ENCODE assay signal across 8 mouse cellular contexts in the genomic region with DNA sequence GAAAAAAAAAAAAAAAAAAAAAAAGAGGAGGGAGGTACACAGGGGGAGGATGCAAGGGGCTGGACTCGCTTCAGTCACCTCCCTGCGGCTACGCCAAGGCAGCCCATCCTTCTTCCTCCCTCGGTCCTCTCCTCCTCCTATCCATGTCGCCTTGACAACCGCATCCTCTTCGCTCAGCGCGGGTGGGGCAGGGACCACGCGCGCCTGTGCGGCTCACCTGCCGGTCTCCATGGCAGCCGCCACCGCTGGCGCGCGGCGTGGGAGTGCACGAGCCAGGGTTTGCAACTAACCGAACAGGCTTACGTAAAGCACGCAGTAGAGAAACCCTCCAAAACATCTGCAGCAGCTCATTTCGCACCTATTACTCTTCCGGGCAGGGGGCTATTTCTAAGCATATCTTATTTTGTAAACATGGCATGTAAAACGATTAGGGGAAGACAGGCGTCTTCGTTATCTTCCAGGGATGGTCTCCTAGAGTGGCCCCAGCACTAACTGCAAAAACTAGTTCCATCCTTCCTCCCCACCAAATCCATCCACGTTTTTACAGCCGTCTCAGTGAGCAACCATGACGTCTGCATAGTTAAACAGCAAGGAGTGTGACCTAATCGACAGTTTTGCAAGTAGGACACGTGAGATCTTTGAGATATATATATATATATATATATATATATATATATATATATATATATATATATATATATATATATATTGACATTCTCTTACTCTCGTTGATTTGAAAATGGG. TPM values are rescaled to one million over a fixed set of nuclear protein-coding genes. Genes with fewer than 3 reads are reported as not detected.
DNase-seq lines count a peak whose midpoint lies in the region; ATAC-seq and TF ChIP-seq lines count a peak whose summit lies in the region.

5330417C22Rik (minus strand) TSS at position 20 of the 744 bp plus-strand sequence.

- DNase-seq in B cell, adult 2 months = peak; percentile 72 to 73
- peak; percentile 42 for DNase-seq in adrenal gland, adult 2 months
- DNase-seq in embryonic facial prominence, embryonic 11.5 days (ENCODE audit: low spot score) = peak; percentile 57
- peak; percentile 9 to 22 for DNase-seq in heart, postnatal 14 days
- DNase-seq in layer of hippocampus, adult 18-20 months (ENCODE audit: low spot score in 2 of 2) = peak; percentile 90 to 91
- peak; percentile 22 for DNase-seq in liver, postnatal 0 days
- peak; percentile 67 for DNase-seq in thymus, postnatal 14 days

- no peak for TF ChIP-seq EP300 in liver, postnatal 0 days (IDR thresholded peaks at IDR 0.05; ENCODE audit: low read depth)

- ATAC-seq in embryonic facial prominence, embryonic 11.5 days (replicated peaks; ENCODE audit: insufficient number of reproducible peaks, low FRiP score, low TSS enrichment, low read depth) = peak; percentile 84
- peak; percentile 35; the same call in 1 of the 2 replicates for ATAC-seq in liver, postnatal 0 days
- peak; percentile 96 for ATAC-seq in neural tube, embryonic 13.5 days (ENCODE audit: low read depth)

- H3K4me3 ChIP-seq in embryonic facial prominence, embryonic 11.5 days (ENCODE audit: low read depth, low read length) = peak within 1 kb of the TSS; percentile 39
- no peak within 1 kb of the TSS for H3K4me3 ChIP-seq in liver, postnatal 0 days (ENCODE audit: low read depth, low read length)
- peak within 1 kb of the TSS; percentile 44 for H3K4me3 ChIP-seq in neural tube, embryonic 13.5 days

- peaks cover 10% of the 10 kb centered on the region for H3K27me3 ChIP-seq in embryonic facial prominence, embryonic 11.5 days (ENCODE audit: control insufficient read depth, insufficient read depth, low read length)
- peaks cover 20% of the 10 kb centered on the region for H3K27me3 ChIP-seq in liver, postnatal 0 days (ENCODE audit: insufficient read depth, low read length)
- peaks cover 10% of the 10 kb centered on the region for H3K27me3 ChIP-seq in neural tube, embryonic 13.5 days

- peak within 1 kb of the TSS; percentile 89 for H3K4me2 ChIP-seq in embryonic facial prominence, embryonic 11.5 days (ENCODE audit: low read depth, low read length)
- H3K4me2 ChIP-seq in liver, postnatal 0 days (ENCODE audit: low read depth, low read length) = peak within 1 kb of the TSS; percentile 42
- H3K4me2 ChIP-seq in neural tube, embryonic 13.5 days = peak within 1 kb of the TSS; percentile 67

- intact Hi-C loops in heart, postnatal 14 days (cut with DNase I) = loop anchor here (1.0 kb wide), 1 partner anchor 18 kb away; no protein-coding TSS in a partner anchor

- H3K4me1 ChIP-seq in embryonic facial prominence, embryonic 11.5 days (ENCODE audit: control insufficient read depth, insufficient read depth, low read length) = no peaks in the 10 kb centered on the region
- H3K4me1 ChIP-seq in liver, postnatal 0 days (ENCODE audit: insufficient read depth) = peaks cover 3% of the 10 kb centered on the region; the same call in 1 of the 2 replicates
- peaks cover 28% of the 10 kb centered on the region for H3K4me1 ChIP-seq in neural tube, embryonic 13.5 days (replicated peaks)

- H3K36me3 ChIP-seq in embryonic facial prominence, embryonic 11.5 days (replicated peaks; ENCODE audit: control insufficient read depth, insufficient read depth, low read depth, low read length) = no peaks in the 10 kb centered on the region
- no peaks in the 10 kb centered on the region for H3K36me3 ChIP-seq in liver, postnatal 0 days (replicated peaks; ENCODE audit: insufficient read depth, low read length)
- no peaks in the 10 kb centered on the region for H3K36me3 ChIP-seq in neural tube, embryonic 13.5 days

- no peak for TF ChIP-seq CTCF in liver, postnatal 0 days (IDR thresholded peaks at IDR 0.05; ENCODE audit: low read depth)

- H3K27ac ChIP-seq in embryonic facial prominence, embryonic 11.5 days (replicated peaks; ENCODE audit: low read depth, low read length) = no peak within 1 kb of the TSS
- H3K27ac ChIP-seq in liver, postnatal 0 days (ENCODE audit: low read depth) = no peak within 1 kb of the TSS
- H3K27ac ChIP-seq in neural tube, embryonic 13.5 days (replicated peaks) = peak within 1 kb of the TSS; percentile 67

- peak within 1 kb of the TSS; percentile 44 for H3K9ac ChIP-seq in embryonic facial prominence, embryonic 11.5 days (replicated peaks; ENCODE audit: low read length)
- no peak within 1 kb of the TSS for H3K9ac ChIP-seq in liver, postnatal 0 days (replicated peaks)
- peak within 1 kb of the TSS; percentile 70 for H3K9ac ChIP-seq in neural tube, embryonic 13.5 days

- H3K9me3 ChIP-seq in embryonic facial prominence, embryonic 11.5 days (replicated peaks; ENCODE audit: control insufficient read depth, low read length) = no peaks in the 10 kb centered on the region
- no peaks in the 10 kb centered on the region for H3K9me3 ChIP-seq in liver, postnatal 0 days (ENCODE audit: low read length)
- H3K9me3 ChIP-seq in neural tube, embryonic 13.5 days = no peaks in the 10 kb centered on the region

- WGBS in embryonic facial prominence, embryonic 11.5 days = 1% methylated on average over 35 of the region's 35 CpGs
- WGBS in liver, postnatal 0 days (ENCODE audit: insufficient replicate concordance) = 4% methylated on average over 33 of the region's 35 CpGs
- WGBS in neural tube, embryonic 13.5 days = 2% methylated on average over 35 of the region's 35 CpGs

RNA-seq across cellular contexts. Expression of gene 5330417C22Rik, which starts in this region (rescaled TPM):
- total RNA-seq in adrenal gland, adult 2 months (2021) = 1 to 10 TPM; 2.4 to 6.5 TPM
- polyA plus RNA-seq in adrenal gland, adult 2 months (2012; rRNA removed) = 2.4 and 2.5 TPM in 2 replicates
- polyA plus RNA-seq in embryonic facial prominence, embryonic 11.5 days (2014; fragmentation: Nextera tagmentation; extraction: Ambion mirVana) = 0.48 and 1.5 TPM in 2 replicates
- under 1 TPM; 0.24 to 0.81 TPM for total RNA-seq in heart, postnatal 14 days (2021)
- total RNA-seq in layer of hippocampus, adult 18-20 months (2021) = 10 to 100 TPM; 25.3 to 32.2 TPM
- 0.59 and 0.72 TPM in 2 replicates for polyA plus RNA-seq in liver, postnatal 0 days (2015; fragmentation: Nextera tagmentation; extraction: Ambion mirVana)
- 6.9 and 10.6 TPM in 2 replicates for polyA plus RNA-seq in neural tube, embryonic 13.5 days (2015; fragmentation: Nextera tagmentation; extraction: Ambion mirVana)

Comparison
In these comparisons a context has a peak if more than half of its experiments do, and no peak if none do; other contexts are left out.
1. Peak in DNase-seq in heart, postnatal 14 days; RNA of the gene not detected or under 1 TPM.
2. Peak in DNase-seq, ATAC-seq and H3K4me2 ChIP-seq in liver, postnatal 0 days; RNA of the gene not detected or under 1 TPM.
3. DNase-seq: peak in every context shown above with its lines; median percentile 90 in layer of hippocampus, adult 18-20 months; 72 in B cell, adult 2 months; 67 in thymus, postnatal 14 days; 57 in embryonic facial prominence, embryonic 11.5 days; 42 in adrenal gland, adult 2 months; 22 in liver, postnatal 0 days; 16 in heart, postnatal 14 days.
4. ATAC-seq: peak in every context shown above with its lines; median percentile 96 in neural tube, embryonic 13.5 days; 84 in embryonic facial prominence, embryonic 11.5 days; 35 in liver, postnatal 0 days.